Mouse (Mus musculus): ENCODE results near the gene Clmp. TPM values are rescaled to one million over a fixed set of nuclear protein-coding genes. Genes with fewer than 3 reads are reported as not detected.

Clmp gene
- polyA plus RNA-seq, 1 experiment = 48.4 TPM

- peak; percentile 84 for DNase-seq (ENCODE audit: low read depth)
- TF ChIP-seq CTCF (IDR thresholded peaks at IDR 0.05; ENCODE audit: borderline replicate concordance, extremely low read depth, insufficient read depth, insufficient read length) = no peak
- no peak for TF ChIP-seq POLR2A (IDR thresholded peaks at IDR 0.05; ENCODE audit: borderline replicate concordance, extremely low read depth, insufficient read depth, insufficient read length, poor library complexity, severe bottlenecking)
Observed at GRCm38 (mm10) chr9:40732302-40732701, 46.5 kb downstream of the Clmp start.

- no peak for TF ChIP-seq CTCF (IDR thresholded peaks at IDR 0.05; ENCODE audit: borderline replicate concordance, extremely low read depth, insufficient read depth, insufficient read length)
- no peak for TF ChIP-seq POLR2A (IDR thresholded peaks at IDR 0.05; ENCODE audit: borderline replicate concordance, extremely low read depth, insufficient read depth, insufficient read length, poor library complexity, severe bottlenecking)
- no peak for DNase-seq (ENCODE audit: low read depth)
Observed at GRCm38 (mm10) chr9:40737117-40737516, 51.4 kb downstream of the Clmp start.

GRCm38 (mm10) chr9:40743525-40744034, 57.8 kb downstream of the Clmp start:
- TF ChIP-seq CTCF (IDR thresholded peaks at IDR 0.05; ENCODE audit: borderline replicate concordance, extremely low read depth, insufficient read depth, insufficient read length) = no peak
- TF ChIP-seq POLR2A (IDR thresholded peaks at IDR 0.05; ENCODE audit: borderline replicate concordance, extremely low read depth, insufficient read depth, insufficient read length, poor library complexity, severe bottlenecking) = no peak
- no peak for DNase-seq (ENCODE audit: low read depth)

GRCm38 (mm10) chr9:40744233-40744632, 58.5 kb downstream of the Clmp start:
- no peak for DNase-seq (ENCODE audit: low read depth)

GRCm38 (mm10) chr9:40746796-40747195, 61.0 kb downstream of the Clmp start:
- TF ChIP-seq POLR2A (IDR thresholded peaks at IDR 0.05; ENCODE audit: borderline replicate concordance, extremely low read depth, insufficient read depth, insufficient read length, poor library complexity, severe bottlenecking) (no peak), CTCF (IDR thresholded peaks at IDR 0.05; ENCODE audit: borderline replicate concordance, extremely low read depth, insufficient read depth, insufficient read length) (no peak)
- peak; percentile 78 for DNase-seq (ENCODE audit: low read depth)

More at GRCm38 (mm10) chr9:40744233-40744632, 58.5 kb downstream of the Clmp start:
- TF ChIP-seq POLR2A (IDR thresholded peaks at IDR 0.05; ENCODE audit: borderline replicate concordance, extremely low read depth, insufficient read depth, insufficient read length, poor library complexity, severe bottlenecking) (no peak), CTCF (IDR thresholded peaks at IDR 0.05; ENCODE audit: borderline replicate concordance, extremely low read depth, insufficient read depth, insufficient read length) (no peak)

- TF ChIP-seq POLR2A (IDR thresholded peaks at IDR 0.05; ENCODE audit: borderline replicate concordance, extremely low read depth, insufficient read depth, insufficient read length, poor library complexity, severe bottlenecking) (no peak), CTCF (IDR thresholded peaks at IDR 0.05; ENCODE audit: borderline replicate concordance, extremely low read depth, insufficient read depth, insufficient read length) (no peak)
- DNase-seq (ENCODE audit: low read depth) = no peak
Observed at GRCm38 (mm10) chr9:40747249-40747648, 61.5 kb downstream of the Clmp start.

- TF ChIP-seq CTCF (IDR thresholded peaks at IDR 0.05; ENCODE audit: borderline replicate concordance, extremely low read depth, insufficient read depth, insufficient read length) (peak; percentile 24; the same call in 1 of the 2 replicates), POLR2A (IDR thresholded peaks at IDR 0.05; ENCODE audit: borderline replicate concordance, extremely low read depth, insufficient read depth, insufficient read length, poor library complexity, severe bottlenecking) (no peak)
- peak; percentile 89 for DNase-seq (ENCODE audit: low read depth)
Observed at GRCm38 (mm10) chr9:40749832-40750620, 64.3 kb downstream of the Clmp start.

- no peak for DNase-seq (ENCODE audit: low read depth)
- TF ChIP-seq POLR2A (IDR thresholded peaks at IDR 0.05; ENCODE audit: borderline replicate concordance, extremely low read depth, insufficient read depth, insufficient read length, poor library complexity, severe bottlenecking) (no peak), CTCF (IDR thresholded peaks at IDR 0.05; ENCODE audit: borderline replicate concordance, extremely low read depth, insufficient read depth, insufficient read length) (0 out of 2 replicates have a peak, but pooled peaks have one; percentile 6)
Observed at GRCm38 (mm10) chr9:40751749-40752148, 66.0 kb downstream of the Clmp start.

- peak; percentile 74; the same call in 1 of the 2 replicates for TF ChIP-seq CTCF (IDR thresholded peaks at IDR 0.05; ENCODE audit: borderline replicate concordance, extremely low read depth, insufficient read depth, insufficient read length)
- no peak for TF ChIP-seq POLR2A (IDR thresholded peaks at IDR 0.05; ENCODE audit: borderline replicate concordance, extremely low read depth, insufficient read depth, insufficient read length, poor library complexity, severe bottlenecking)
- DNase-seq (ENCODE audit: low read depth) = peak; percentile 85
Observed at GRCm38 (mm10) chr9:40756401-40756800, 70.6 kb downstream of the Clmp start.

GRCm38 (mm10) chr9:40757105-40757626, 71.4 kb downstream of the Clmp start:
- DNase-seq (ENCODE audit: low read depth) = peak; percentile 92
- TF ChIP-seq POLR2A (IDR thresholded peaks at IDR 0.05; ENCODE audit: borderline replicate concordance, extremely low read depth, insufficient read depth, insufficient read length, poor library complexity, severe bottlenecking) = no peak
- TF ChIP-seq CTCF (IDR thresholded peaks at IDR 0.05; ENCODE audit: borderline replicate concordance, extremely low read depth, insufficient read depth, insufficient read length) = peak; percentile 70

GRCm38 (mm10) chr9:40757685-40758270, 72.0 kb downstream of the Clmp start:
- TF ChIP-seq CTCF (IDR thresholded peaks at IDR 0.05; ENCODE audit: borderline replicate concordance, extremely low read depth, insufficient read depth, insufficient read length) = peak; percentile 84
- no peak for TF ChIP-seq POLR2A (IDR thresholded peaks at IDR 0.05; ENCODE audit: borderline replicate concordance, extremely low read depth, insufficient read depth, insufficient read length, poor library complexity, severe bottlenecking)
- peak; percentile 96 for DNase-seq (ENCODE audit: low read depth)

All from brain, embryonic 14.5 days (tissue).